17 mouse cellular contexts compared by ENCODE assay signal in genomic region chr13:48165838-48166237, GRCm38 (mm10).
A peak's percentile ranks its signal among the peaks of the same experiment; 100 is the strongest.
DNase-seq lines count a peak whose midpoint lies in the region; ATAC-seq and TF ChIP-seq lines count a peak whose summit lies in the region.
"Had no signal": no experiment of that assay in that cellular context is flagged by ENCODE, and none has a peak within 500 bp of the region (broad histone marks: within the 10 kb centered on the region; RNA-seq: fewer than 3 reads in every experiment).

No protein-coding gene starts in this region.

- no peaks in the 10 kb centered on the region for H3K36me3 ChIP-seq in forebrain, postnatal 0 days (ENCODE audit: insufficient read depth)
- no peaks in the 10 kb centered on the region for H3K36me3 ChIP-seq in forebrain, embryonic 11.5 days (ENCODE audit: control insufficient read depth, insufficient read depth, low read length)
- H3K36me3 ChIP-seq in midbrain, embryonic 14.5 days (ENCODE audit: control insufficient read depth, insufficient read depth, low read length): no peaks in the 10 kb centered on the region
- H3K36me3 ChIP-seq in midbrain, embryonic 10.5 days: no peaks in the 10 kb centered on the region
- H3K36me3 ChIP-seq: embryonic facial prominence, embryonic 12.5 days; heart, embryonic 10.5 days had no signal

- 94% methylated on average over 1 of the region's 1 CpGs for WGBS in forebrain, postnatal 0 days
- WGBS in forebrain, embryonic 11.5 days: 90% methylated on average over 1 of the region's 1 CpGs
- 86% methylated on average over 1 of the region's 1 CpGs for WGBS in midbrain, embryonic 14.5 days
- WGBS in midbrain, embryonic 10.5 days: 96% methylated on average over 1 of the region's 1 CpGs

- peak; percentile 48; the same call in 1 of the 2 replicates for ATAC-seq in forebrain, postnatal 0 days
- no peak for ATAC-seq in forebrain, embryonic 11.5 days (replicated peaks; ENCODE audit: low FRiP score)
- ATAC-seq in midbrain, embryonic 14.5 days (ENCODE audit: low FRiP score, low TSS enrichment): no peak
- ATAC-seq: hindbrain, embryonic 16.5 days had no signal

- H3K27ac ChIP-seq in forebrain, postnatal 0 days (ENCODE audit: low read depth, low read length): no peak overlapping the region
- no peak overlapping the region for H3K27ac ChIP-seq in forebrain, embryonic 11.5 days (ENCODE audit: low read depth, low read length)
- no peak overlapping the region for H3K27ac ChIP-seq in midbrain, embryonic 14.5 days (replicated peaks; ENCODE audit: low read depth, low read length)
- no peak overlapping the region for H3K27ac ChIP-seq in midbrain, embryonic 10.5 days (replicated peaks)
- H3K27ac ChIP-seq: embryonic facial prominence, embryonic 12.5 days; heart, embryonic 10.5 days had no signal

- no peak overlapping the region for H3K4me2 ChIP-seq in forebrain, postnatal 0 days (ENCODE audit: low read depth)
- no peak overlapping the region for H3K4me2 ChIP-seq in forebrain, embryonic 11.5 days (ENCODE audit: low read depth, low read length, severe bottlenecking)
- no peak overlapping the region for H3K4me2 ChIP-seq in midbrain, embryonic 14.5 days (ENCODE audit: low read length)
- H3K4me2 ChIP-seq: embryonic facial prominence, embryonic 12.5 days had no signal

- TF ChIP-seq CTCF in forebrain, postnatal 0 days (IDR thresholded peaks at IDR 0.05; ENCODE audit: low read depth): no peak

- H3K27me3 ChIP-seq in forebrain, postnatal 0 days (ENCODE audit: insufficient read depth, low read length): no peaks in the 10 kb centered on the region
- H3K27me3 ChIP-seq in forebrain, embryonic 11.5 days (ENCODE audit: control insufficient read depth, insufficient read depth, low read length): no peaks in the 10 kb centered on the region
- H3K27me3 ChIP-seq in midbrain, embryonic 14.5 days (ENCODE audit: control insufficient read depth, insufficient read depth, low read length): no peaks in the 10 kb centered on the region
- no peaks in the 10 kb centered on the region for H3K27me3 ChIP-seq in midbrain, embryonic 10.5 days (ENCODE audit: low read depth, poor library complexity, severe bottlenecking)
- H3K27me3 ChIP-seq: embryonic facial prominence, embryonic 12.5 days had no signal

- H3K4me3 ChIP-seq in forebrain, postnatal 0 days (ENCODE audit: low read depth, low read length): no peak overlapping the region
- H3K4me3 ChIP-seq in forebrain, embryonic 11.5 days (ENCODE audit: low read depth, low read length): no peak overlapping the region
- no peak overlapping the region for H3K4me3 ChIP-seq in midbrain, embryonic 14.5 days (replicated peaks; ENCODE audit: low read depth, low read length)
- H3K4me3 ChIP-seq in midbrain, embryonic 10.5 days: no peak overlapping the region
- H3K4me3 ChIP-seq: embryonic facial prominence, embryonic 12.5 days; heart, embryonic 10.5 days had no signal

- no peak overlapping the region for H3K9ac ChIP-seq in forebrain, postnatal 0 days
- H3K9ac ChIP-seq in forebrain, embryonic 11.5 days (ENCODE audit: low read length): no peak overlapping the region
- H3K9ac ChIP-seq in midbrain, embryonic 14.5 days (replicated peaks; ENCODE audit: low read length): no peak overlapping the region
- H3K9ac ChIP-seq: embryonic facial prominence, embryonic 12.5 days had no signal

- H3K9me3 ChIP-seq in forebrain, postnatal 0 days (ENCODE audit: low read length): no peaks in the 10 kb centered on the region
- H3K9me3 ChIP-seq in forebrain, embryonic 11.5 days (ENCODE audit: control insufficient read depth, low read length): no peaks in the 10 kb centered on the region
- H3K9me3 ChIP-seq in midbrain, embryonic 14.5 days (ENCODE audit: control insufficient read depth, low read length): no peaks in the 10 kb centered on the region
- H3K9me3 ChIP-seq in midbrain, embryonic 10.5 days (replicated peaks): no peaks in the 10 kb centered on the region
- H3K9me3 ChIP-seq: embryonic facial prominence, embryonic 12.5 days; heart, embryonic 10.5 days had no signal

- H3K4me1 ChIP-seq in forebrain, postnatal 0 days (ENCODE audit: insufficient read depth): no peaks in the 10 kb centered on the region
- H3K4me1 ChIP-seq in forebrain, embryonic 11.5 days (replicated peaks; ENCODE audit: control insufficient read depth, insufficient read depth, low read length): peaks cover 13% of the 10 kb centered on the region
- peaks cover 21% of the 10 kb centered on the region for H3K4me1 ChIP-seq in midbrain, embryonic 14.5 days (ENCODE audit: control insufficient read depth, insufficient read depth, low read length)
- peaks cover 27% of the 10 kb centered on the region for H3K4me1 ChIP-seq in midbrain, embryonic 10.5 days
- H3K4me1 ChIP-seq: heart, embryonic 10.5 days had no signal

- DNase-seq in forebrain, postnatal 0 days: no peak
- DNase-seq in forebrain, embryonic 11.5 days (ENCODE audit: low spot score): no peak
- DNase-seq in midbrain, embryonic 14.5 days: peak; percentile 39
- DNase-seq in midbrain, embryonic 10.5 days (ENCODE audit: low spot score): no peak
- DNase-seq in brain, adult 2 months (ENCODE audit: low read depth, low spot score): peak; percentile 37
- no peak for DNase-seq in urinary bladder, adult 2 months (ENCODE audit: low spot score)
- DNase-seq: adrenal gland, adult 8-10 months; adrenal gland, postnatal 36 days; cerebellum, adult 11-12 months; cerebellum, adult 9-10 months; cerebellum, postnatal 25 days; gastrocnemius, postnatal 36 days; heart, adult 11 months; kidney, adult 11 months had no signal

Comparison
In these comparisons a context has a peak if more than half of its experiments do, and no peak if none do; other contexts are left out.
1. DNase-seq: peak in midbrain, embryonic 14.5 days (single experiment) and brain, adult 2 months (single experiment); none in forebrain, postnatal 0 days (single experiment), forebrain, embryonic 11.5 days (single experiment), midbrain, embryonic 10.5 days (single experiment) and urinary bladder, adult 2 months (single experiment).